Mouse (Mus musculus) adipose tissue, adult 10 weeks (tissue): Measurements from ENCODE around the gene Bak1. TPM values are rescaled to one million over a fixed set of nuclear protein-coding genes. Genes with fewer than 3 reads are reported as not detected.

ENCODE experiments used
- polyA plus RNA-seq: library from polyadenylated mRNA; stranded (reverse); fragments of 350-450 nt; fragmentation: Illumina TruSeq; extraction: RNeasy Lipid Tissue Mini Kit (QIAGEN cat#74804); gene quantifications from one replicate; pipeline ENCODE4 v1.2.3, GENCODE M21; 2014; ENCODE audit warnings: low read depth, low replicate concordance

Bak1 gene
- 19.8 TPM for polyA plus RNA-seq

DNA sequence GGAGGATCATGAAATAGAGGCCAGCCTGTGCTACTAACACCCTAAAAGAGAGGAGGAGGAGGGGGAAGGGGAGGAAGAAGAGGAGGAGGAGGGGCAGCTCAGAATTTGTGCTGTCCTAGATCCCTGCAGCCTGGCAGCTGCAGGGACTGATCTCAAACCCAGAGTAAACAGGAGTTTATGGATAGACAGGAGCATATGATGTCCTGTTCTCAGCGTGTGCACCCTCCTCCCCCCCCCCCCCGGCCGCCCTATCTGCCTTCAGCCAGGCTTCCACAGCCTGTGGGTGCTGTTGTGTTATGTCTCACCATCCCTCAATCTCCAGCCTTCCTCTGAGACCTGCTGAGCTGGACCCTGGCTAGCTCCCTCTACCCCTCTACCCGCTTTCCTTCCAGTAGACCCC lies at the start of gene Bak1:
Bak1 (minus strand) TSS at position 101 of the 400 bp plus-strand sequence.

DNA sequence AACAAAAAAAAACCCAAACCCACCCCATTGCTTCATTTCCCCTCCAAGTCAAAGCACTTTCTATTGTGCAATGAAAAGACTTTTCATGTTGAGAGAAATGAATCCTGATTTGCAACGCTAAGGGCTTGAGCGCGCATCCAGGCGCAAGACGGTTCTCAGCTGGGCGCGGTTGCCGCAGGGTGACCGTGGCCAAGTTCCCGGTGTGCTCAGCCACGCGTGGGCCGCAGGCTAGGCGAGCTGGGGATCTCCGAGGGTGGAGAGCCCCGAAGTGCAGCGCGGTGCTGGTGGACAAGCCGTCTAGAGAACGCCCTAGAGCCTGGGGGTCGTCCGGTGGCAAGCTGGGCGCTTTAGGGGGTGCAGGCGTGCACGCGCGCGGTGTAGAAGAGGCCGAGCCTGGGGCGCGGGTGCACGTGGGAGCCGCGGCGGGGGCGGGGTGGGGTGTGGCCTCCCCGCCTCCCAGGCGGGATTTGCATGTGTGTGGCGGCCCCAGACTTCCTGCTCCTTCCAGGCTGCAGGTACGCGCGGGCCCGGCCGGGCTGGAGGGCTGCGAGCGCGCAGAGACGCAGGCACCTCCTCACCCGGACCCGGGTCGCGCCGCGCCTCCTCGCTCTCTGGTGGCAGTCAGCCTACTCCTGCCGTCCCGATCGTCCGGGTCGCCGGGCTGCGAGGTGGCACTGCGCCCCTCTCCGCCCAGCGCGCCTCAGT lies 28.2 kb upstream of the Bak1 start, which contains the start of gene Itpr3:
Itpr3 (plus strand) TSS at position 493 of the 705 bp plus-strand sequence.

GRCm38 (mm10) chr17:26972703-26973574 lies 55.9 kb downstream of the Bak1 start, which contains the start of gene Zbtb9:
Zbtb9 (plus strand) TSS chr17:26973167.

Other genes with a start within 250 kb of the Bak1 start
- 29.3 TPM for gene Bnip1, start 247.9 kb downstream of the Bak1 start, polyA plus RNA-seq
- gene Nkx2-5, start 184.0 kb downstream of the Bak1 start, polyA plus RNA-seq: not detected
- gene Kifc5b, start 111.9 kb downstream of the Bak1 start, polyA plus RNA-seq: 3.3 TPM
- 39.7 TPM for gene Phf1, start 96.0 kb downstream of the Bak1 start, polyA plus RNA-seq
- gene Cuta, start 89.4 kb downstream of the Bak1 start, polyA plus RNA-seq: 95.4 TPM
- 13.6 TPM for gene Syngap1, start 87.8 kb downstream of the Bak1 start, polyA plus RNA-seq
- 5.4 TPM for gene Zbtb9, start 55.8 kb downstream of the Bak1 start, polyA plus RNA-seq
- 8.3 TPM for gene Itpr3, start 28.3 kb upstream of the Bak1 start, polyA plus RNA-seq
- gene Uqcc2, start 104.9 kb upstream of the Bak1 start, polyA plus RNA-seq: 120 TPM
- gene Ip6k3, start 138.8 kb upstream of the Bak1 start, polyA plus RNA-seq: 0.21 TPM
- 41.9 TPM for gene Lemd2, start 175.5 kb upstream of the Bak1 start, polyA plus RNA-seq